Mouse (Mus musculus): Measurements from ENCODE around the gene Vmn2r98.
"Not testable (repeated sequence)": the region's sequence is repeated elsewhere in the genome, so short reads cannot be mapped to it uniquely, and the experiment has no call there.

DNA sequence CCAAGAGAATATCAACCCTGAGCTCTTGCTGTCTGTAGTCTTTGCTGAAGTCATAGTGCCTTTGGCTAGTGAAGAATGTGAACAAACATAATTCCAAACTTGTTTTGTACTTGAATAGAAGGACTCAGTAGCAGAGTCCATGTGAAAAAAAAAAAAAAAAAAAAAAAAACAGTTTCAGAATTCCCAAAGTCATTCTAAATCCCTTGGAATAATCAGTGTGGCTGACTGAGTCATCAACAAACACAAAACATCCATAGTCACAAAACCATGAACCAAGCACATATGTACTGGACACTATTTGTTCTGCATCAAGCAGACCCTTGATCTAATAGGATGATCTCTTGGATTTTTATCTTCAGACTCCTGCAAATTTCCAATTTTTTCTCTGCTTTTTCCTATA, at the start of gene Vmn2r98:
- TF ChIP-seq CTCF (IDR thresholded peaks at IDR 0.05); POLR2A (IDR thresholded peaks at IDR 0.05; ENCODE audit: insufficient read depth, low read depth, low read length): not testable (repeated sequence)

Data from heart, adult 2 months (tissue).